Mouse (Mus musculus): ENCODE measurements at regions not wholly inside any gene's neighbourhood (a gene's known extent, or its start where the extent isn't known, plus 50 kb on each side); places are given as distances from the start of the nearest gene placed in this dataset.

- H3K36me3 ChIP-seq: no peaks in the 10 kb centered on the region
- WGBS: 90% methylated on average over 8 of the region's 8 CpGs
- no peak for ATAC-seq (ENCODE audit: insufficient number of reproducible peaks, insufficient read depth, low FRiP score, low TSS enrichment)
Measured at GRCm38 (mm10) chr17:67412546-67413250, 58.4 kb upstream of the Ptprm start.

GRCm38 (mm10) chr17:67409911-67410310 lies 55.7 kb upstream of the Ptprm start:
- H3K27me3 ChIP-seq: no peaks in the 10 kb centered on the region
- ATAC-seq (ENCODE audit: insufficient number of reproducible peaks, insufficient read depth, low FRiP score, low TSS enrichment): no peak
- H3K9me3 ChIP-seq: no peaks in the 10 kb centered on the region
- no peaks in the 10 kb centered on the region for H3K4me1 ChIP-seq
- H3K4me2 ChIP-seq (replicated peaks): no peak overlapping the region
- 79% methylated on average over 2 of the region's 2 CpGs for WGBS
- H3K27ac ChIP-seq: no peak overlapping the region
- H3K9ac ChIP-seq: no peak overlapping the region
- no peak overlapping the region for H3K4me3 ChIP-seq
- no peaks in the 10 kb centered on the region for H3K36me3 ChIP-seq

More at GRCm38 (mm10) chr17:67412546-67413250, 58.4 kb upstream of the Ptprm start:
- no peak overlapping the region for H3K4me3 ChIP-seq
- no peaks in the 10 kb centered on the region for H3K27me3 ChIP-seq
- H3K27ac ChIP-seq: no peak overlapping the region
- H3K4me2 ChIP-seq (replicated peaks): no peak overlapping the region
- H3K9ac ChIP-seq: no peak overlapping the region
- no peaks in the 10 kb centered on the region for H3K4me1 ChIP-seq
- H3K9me3 ChIP-seq: no peaks in the 10 kb centered on the region

- no peaks in the 10 kb centered on the region for H3K4me1 ChIP-seq
- H3K4me3 ChIP-seq: no peak overlapping the region
- ATAC-seq (ENCODE audit: insufficient number of reproducible peaks, insufficient read depth, low FRiP score, low TSS enrichment): no peak
- H3K9ac ChIP-seq: no peak overlapping the region
- 75% methylated on average over 2 of the region's 2 CpGs for WGBS
- H3K36me3 ChIP-seq: no peaks in the 10 kb centered on the region
- H3K4me2 ChIP-seq (replicated peaks): no peak overlapping the region
- H3K9me3 ChIP-seq: no peaks in the 10 kb centered on the region
- no peaks in the 10 kb centered on the region for H3K27me3 ChIP-seq
- no peak overlapping the region for H3K27ac ChIP-seq
Measured at GRCm38 (mm10) chr17:67405934-67406333, 51.7 kb upstream of the Ptprm start.

All from embryonic facial prominence, embryonic 12.5 days (tissue).